ENCODE assay signal across 8 mouse cellular contexts in genomic region chr2:180891075-180891834, GRCm38 (mm10). TPM values are rescaled to one million over a fixed set of nuclear protein-coding genes. Genes with fewer than 3 reads are reported as not detected.
DNase-seq lines count a peak whose midpoint lies in the region; ATAC-seq and TF ChIP-seq lines count a peak whose summit lies in the region.
"Had no signal": no experiment of that assay in that cellular context is flagged by ENCODE, and none has a peak within 500 bp of the region (broad histone marks: within the 10 kb centered on the region; RNA-seq: fewer than 3 reads in every experiment).

No protein-coding gene starts in this region.

- peaks cover 32% of the 10 kb centered on the region for H3K4me1 ChIP-seq in embryonic facial prominence, embryonic 12.5 days
- peaks cover 38% of the 10 kb centered on the region for H3K4me1 ChIP-seq in midbrain, embryonic 16.5 days (ENCODE audit: control insufficient read depth, insufficient read depth, low read length)

- H3K27ac ChIP-seq in embryonic facial prominence, embryonic 12.5 days, result peak overlapping the region; percentile 42; the same call in 1 of the 2 replicates
- peak overlapping the region; percentile 99 for H3K27ac ChIP-seq in layer of hippocampus, adult 2 months
- H3K27ac ChIP-seq in midbrain, embryonic 16.5 days (ENCODE audit: low read length), result peak overlapping the region; percentile 99
- H3K27ac ChIP-seq: liver, embryonic 15.5 days had no signal

- peak; percentile 75 for DNase-seq in cerebellum, adult 9-10 months
- DNase-seq in layer of hippocampus, adult 2 months (ENCODE audit: low spot score in 2 of 2), result peak; percentile 69 to 74
- DNase-seq in ovary, postnatal 36 days (ENCODE audit: low spot score), result no peak
- DNase-seq in lung, postnatal 10 days, result no peak
- DNase-seq in spleen, postnatal 36 days (ENCODE audit: low spot score in 2 of 2), result no peak

- peaks cover 90% of the 10 kb centered on the region for H3K27me3 ChIP-seq in embryonic facial prominence, embryonic 12.5 days
- no peaks in the 10 kb centered on the region for H3K27me3 ChIP-seq in midbrain, embryonic 16.5 days (ENCODE audit: control insufficient read depth, insufficient read depth, low read depth, low read length)

- ATAC-seq in embryonic facial prominence, embryonic 12.5 days (ENCODE audit: insufficient number of reproducible peaks, insufficient read depth, low FRiP score, low TSS enrichment), result no peak
- ATAC-seq in midbrain, embryonic 16.5 days, result no peak

- H3K36me3 ChIP-seq in embryonic facial prominence, embryonic 12.5 days, result no peaks in the 10 kb centered on the region
- no peaks in the 10 kb centered on the region; the same call in 1 of the 2 replicates for H3K36me3 ChIP-seq in midbrain, embryonic 16.5 days (ENCODE audit: control insufficient read depth, insufficient read depth, low read length)
- H3K36me3 ChIP-seq: liver, embryonic 15.5 days had no signal

- H3K9me3 ChIP-seq in embryonic facial prominence, embryonic 12.5 days, result no peaks in the 10 kb centered on the region
- no peaks in the 10 kb centered on the region for H3K9me3 ChIP-seq in midbrain, embryonic 16.5 days (replicated peaks; ENCODE audit: control insufficient read depth, low read length, poor library complexity, severe bottlenecking)
- H3K9me3 ChIP-seq: liver, embryonic 15.5 days had no signal

- 0 out of 2 replicates have a peak overlapping the region, but pooled peaks have one; percentile 7 for H3K4me3 ChIP-seq in embryonic facial prominence, embryonic 12.5 days
- peak overlapping the region; percentile 81 for H3K4me3 ChIP-seq in layer of hippocampus, adult 2 months
- H3K4me3 ChIP-seq in midbrain, embryonic 16.5 days (ENCODE audit: low read depth, low read length), result peak overlapping the region; percentile 84
- H3K4me3 ChIP-seq: liver, embryonic 15.5 days had no signal

- H3K4me2 ChIP-seq in embryonic facial prominence, embryonic 12.5 days (replicated peaks), result peak overlapping the region; percentile 16; the same call in 1 of the 2 replicates
- H3K4me2 ChIP-seq in midbrain, embryonic 16.5 days (ENCODE audit: low read length), result peak overlapping the region; percentile 73
- H3K4me2 ChIP-seq: liver, embryonic 15.5 days had no signal

- TF ChIP-seq CTCF in layer of hippocampus, adult 2 months (conservative IDR thresholded peaks at IDR 0.05), result no peak

- no peak overlapping the region for H3K9ac ChIP-seq in embryonic facial prominence, embryonic 12.5 days
- peak overlapping the region; percentile 98 for H3K9ac ChIP-seq in midbrain, embryonic 16.5 days (ENCODE audit: low read depth, low read length)
- H3K9ac ChIP-seq: liver, embryonic 15.5 days had no signal

- 1% methylated on average over 37 of the region's 37 CpGs for WGBS in embryonic facial prominence, embryonic 12.5 days
- WGBS in midbrain, embryonic 16.5 days, result under 1% methylated on average over 37 of the region's 37 CpGs

RNA-seq across cellular contexts. Expression of gene Ythdf1, which starts 29.5 kb away (rescaled TPM):
- 71.3 and 72.6 TPM in 2 replicates for polyA plus RNA-seq in embryonic facial prominence, embryonic 12.5 days (2016; fragmentation: Nextera tagmentation; extraction: Ambion mirVana)
- total RNA-seq in layer of hippocampus, adult 2 months (2021), result 10 to 100 TPM; 54.1 to 54.2 TPM
- 38.8 and 45.2 TPM in 2 replicates for polyA plus RNA-seq in midbrain, embryonic 16.5 days (2015; fragmentation: Nextera tagmentation; extraction: Ambion mirVana)

RNA-seq across cellular contexts. Expression of gene Birc7, which starts 37.6 kb away (rescaled TPM):
- polyA plus RNA-seq in embryonic facial prominence, embryonic 12.5 days (2016; fragmentation: Nextera tagmentation; extraction: Ambion mirVana), result 0.14 TPM in 1 of 2 replicates, not detected in the other
- total RNA-seq in layer of hippocampus, adult 2 months (2021), result not detected
- polyA plus RNA-seq in midbrain, embryonic 16.5 days (2015; fragmentation: Nextera tagmentation; extraction: Ambion mirVana), result not detected in 2 replicates
- polyA plus RNA-seq: liver, embryonic 15.5 days had no signal

Comparison
In these comparisons a context has a peak if more than half of its experiments do, and no peak if none do; other contexts are left out.
1. DNase-seq: peak in cerebellum, adult 9-10 months (single experiment) and layer of hippocampus, adult 2 months (2 of 2); none in ovary, postnatal 36 days (single experiment), lung, postnatal 10 days (single experiment) and spleen, postnatal 36 days (0 of 2).
2. H3K27ac ChIP-seq: peak in every context shown above with its lines; median percentile 99 in layer of hippocampus, adult 2 months; 99 in midbrain, embryonic 16.5 days; 42 in embryonic facial prominence, embryonic 12.5 days.
3. H3K4me3 ChIP-seq: peak in every context shown above with its lines; median percentile 84 in midbrain, embryonic 16.5 days; 81 in layer of hippocampus, adult 2 months; 7 in embryonic facial prominence, embryonic 12.5 days.